In genomic region chr10:117655460-117655859, GRCm38 (mm10) we compare ENCODE assay signal across 21 mouse cellular contexts. TPM values are rescaled to one million over a fixed set of nuclear protein-coding genes. Genes with fewer than 3 reads are reported as not detected.
DNase-seq lines count a peak whose midpoint lies in the region; ATAC-seq and TF ChIP-seq lines count a peak whose summit lies in the region.
"Had no signal": no experiment of that assay in that cellular context is flagged by ENCODE, and none has a peak within 500 bp of the region (broad histone marks: within the 10 kb centered on the region; RNA-seq: fewer than 3 reads in every experiment).

No protein-coding gene starts in this region.

- peak; percentile 92 for DNase-seq in 3T3-L1 (ENCODE audit: low read depth, low spot score)
- peak; percentile 94 for DNase-seq in adipocyte (ENCODE audit: low spot score)
- DNase-seq in cerebellum, postnatal 14 days, result no peak
- no peak for DNase-seq in lung, postnatal 0 days (ENCODE audit: low spot score)
- DNase-seq: adrenal gland, adult 2 months; adrenal gland, adult 8-10 months; adrenal gland, postnatal 10 days; adrenal gland, postnatal 14 days; adrenal gland, postnatal 25 days; adrenal gland, postnatal 36 days; B cell, adult 2 months; cerebellum, adult 11 months; cerebellum, adult 11-12 months; cerebellum, adult 18-20 months; cerebellum, adult 2 months; cerebellum, adult 8-10 months had no signal

- H3K9ac ChIP-seq in lung, postnatal 0 days (replicated peaks; ENCODE audit: low read depth), result no peak overlapping the region

- no peak for TF ChIP-seq CTCF in lung, postnatal 0 days (IDR thresholded peaks at IDR 0.05)

- H3K4me2 ChIP-seq in lung, postnatal 0 days (replicated peaks; ENCODE audit: low read depth, low read length), result no peak overlapping the region

- no peak for TF ChIP-seq EP300 in lung, postnatal 0 days (IDR thresholded peaks at IDR 0.05)

- no peaks in the 10 kb centered on the region for H3K4me1 ChIP-seq in lung, postnatal 0 days (ENCODE audit: insufficient read depth, low read depth, low read length)

- no peaks in the 10 kb centered on the region for H3K9me3 ChIP-seq in lung, postnatal 0 days (ENCODE audit: low read length)
- H3K9me3 ChIP-seq: G1E had no signal

- H3K27ac ChIP-seq in lung, postnatal 0 days (ENCODE audit: low read length), result no peak overlapping the region

- ATAC-seq in lung, postnatal 0 days, result no peak
- ATAC-seq: activated CD4-positive, CD25-positive, alpha-beta regulatory T cell, adult 4 months; CD4-positive, CD25-positive, alpha-beta regulatory T cell, adult 4 months; Patski had no signal

- 78% methylated on average over 9 of the region's 9 CpGs for WGBS in lung, postnatal 0 days

- no peaks in the 10 kb centered on the region for H3K36me3 ChIP-seq in lung, postnatal 0 days (ENCODE audit: insufficient read depth, low read length)
- H3K36me3 ChIP-seq: G1E had no signal

- no peaks in the 10 kb centered on the region for H3K27me3 ChIP-seq in lung, postnatal 0 days (replicated peaks; ENCODE audit: insufficient read depth, low read length)
- H3K27me3 ChIP-seq: CH12.LX, Patski had no signal

- no peak overlapping the region for H3K4me3 ChIP-seq in lung, postnatal 0 days (ENCODE audit: low read depth, low read length)

RNA-seq across cellular contexts. Expression of gene Cpm, which starts 26.2 kb away (rescaled TPM):
- 215 and 250 TPM in 2 replicates for polyA plus RNA-seq in lung, postnatal 0 days (2015; fragmentation: Nextera tagmentation; extraction: Ambion mirVana)
- polyA plus RNA-seq: G1E had no signal

RNA-seq across cellular contexts. Expression of gene Mdm2, which starts 55.1 kb away (rescaled TPM):
- 22.7 and 28.9 TPM in 2 replicates for polyA plus RNA-seq in lung, postnatal 0 days (2015; fragmentation: Nextera tagmentation; extraction: Ambion mirVana)

Comparison
In these comparisons a context has a peak if more than half of its experiments do, and no peak if none do; other contexts are left out.
1. DNase-seq: peak in 3T3-L1 (single experiment) and adipocyte (single experiment); none in cerebellum, postnatal 14 days (0 of 2) and lung, postnatal 0 days (single experiment).